Mouse (Mus musculus) spleen, adult 2 months (tissue): ENCODE measurements around the gene Acacb.

ENCODE experiments used
- CTCF ChIP-seq: fragments of 200-500 bp; IDR thresholded peaks from 2 replicates; pipeline ENCODE4 v1.5.1; 2011; ENCODE audit warnings: mild to moderate bottlenecking, inconsistent platforms; ENCODE audit not compliant: insufficient read depth, insufficient read length, insufficient replicate concordance; ENCODE audit errors: extremely low read depth
- POLR2A ChIP-seq: fragments of 200-500 bp; IDR thresholded peaks from 2 replicates; pipeline ENCODE4 v1.6.1; 2011; ENCODE audit warnings: low read depth, low read length, inconsistent platforms

DNA sequence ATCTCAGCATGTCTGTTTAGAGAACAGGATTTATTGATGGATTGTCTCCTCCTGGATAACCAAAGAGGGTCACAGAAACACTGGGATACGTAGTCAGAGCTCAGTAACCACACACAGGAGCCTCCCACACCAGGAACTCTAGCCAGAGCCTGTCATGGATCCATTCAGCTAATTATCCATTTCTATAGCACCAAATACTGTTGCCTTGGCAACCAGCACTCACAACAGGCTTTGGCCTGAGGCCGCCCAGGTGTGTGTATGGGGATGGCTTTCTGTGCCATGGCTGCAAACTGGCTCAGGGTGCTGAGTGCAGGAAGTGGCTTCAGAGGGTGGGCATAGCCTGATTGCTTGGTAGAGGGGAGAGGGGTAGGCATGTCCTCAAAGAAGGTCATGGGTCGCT is 143.7 kb downstream of the Acacb start:
- TF ChIP-seq CTCF (no peak), POLR2A (no peak)
